Mouse (Mus musculus) liver, adult 2 months (tissue): ENCODE data around the gene Olfr764-ps1. TPM values are rescaled to one million over a fixed set of nuclear protein-coding genes. Genes with fewer than 3 reads are reported as not detected.
"Not testable (repeated sequence)": the region's sequence is repeated elsewhere in the genome, so short reads cannot be mapped to it uniquely, and the experiment has no call there.

ENCODE experiments used
- DNase-seq: peaks from one replicate; pipeline ENCODE4 v3.0.0-alpha.2; 2011; ENCODE audit warnings: low read depth, low spot score; ENCODE audit errors: extremely low read depth
- H3K27ac ChIP-seq: fragments of 200-500 bp; replicated peaks from 2 replicates; pipeline ENCODE4 v1.5.1; 2012; ENCODE audit warnings: low read depth, mild to moderate bottlenecking, control low read depth, inconsistent platforms, low read length; ENCODE audit not compliant: insufficient read depth
- H3K27me3 ChIP-seq: fragments of 200-500 bp; 2 replicates; pipeline ENCODE4 v1.6.1; 2012; ENCODE audit warnings: mild to moderate bottlenecking, moderate library complexity, low read length, inconsistent platforms; ENCODE audit not compliant: control insufficient read depth, insufficient read depth
- H3K36me3 ChIP-seq: fragments of 200-500 bp; 2 replicates; pipeline ENCODE4 v1.6.1; 2012; ENCODE audit warnings: low read length, inconsistent platforms; ENCODE audit not compliant: control insufficient read depth, insufficient read depth
- H3K4me1 ChIP-seq: fragments of 200-500 bp; 2 replicates; pipeline ENCODE4 v1.6.1; 2011; ENCODE audit warnings: low read length; ENCODE audit not compliant: control insufficient read depth, insufficient read depth
- H3K4me3 ChIP-seq: fragments of 200-500 bp; 2 replicates; pipeline ENCODE4 v1.5.1; 2011; ENCODE audit warnings: low read depth, mild to moderate bottlenecking, control low read depth, low read length, moderate library complexity; ENCODE audit not compliant: insufficient read depth
- H3K79me2 ChIP-seq: fragments of 200-500 bp; 2 replicates; pipeline ENCODE4 v1.6.1; 2012; ENCODE audit warnings: inconsistent platforms, mild to moderate bottlenecking, low read length, moderate library complexity; ENCODE audit not compliant: control insufficient read depth, insufficient read depth
- H3K9ac ChIP-seq: fragments of 200-500 bp; 2 replicates; pipeline ENCODE4 v1.6.1; 2012; ENCODE audit warnings: low read depth, mild to moderate bottlenecking, control low read depth, inconsistent platforms, low read length
- CTCF ChIP-seq: fragments of 200-500 bp; IDR thresholded peaks from 2 replicates; pipeline ENCODE4 v1.5.1; 2011; ENCODE audit warnings: low read depth, low read length, control low read depth
- POLR2A ChIP-seq: fragments of 200-500 bp; IDR thresholded peaks from 2 replicates; pipeline ENCODE4 v1.6.1; 2011; ENCODE audit warnings: low read length, control low read depth; ENCODE audit not compliant: insufficient read depth; ENCODE audit errors: extremely low read depth
- whole genome bisulfite sequencing: fragments of 180-500 bp; shearing (Covaris S2); methylation state at CpG from one replicate; pipeline ENCODE4 v1.1.7; 2018; 5-methylcytosine and 5-hydroxymethylcytosine counted together
- polyA plus RNA-seq: library from polyadenylated mRNA; depleted of rRNA; stranded (reverse); fragments of >200 nt; gene quantifications from 2 replicates; pipeline ENCODE4 v1.2.3, GENCODE M21; 2012; rRNA removed
- total RNA-seq: library from RNA; depleted of rRNA; stranded (reverse); fragments of >200 nt; gene quantifications from 2 replicates; pipeline ENCODE4 v1.2.3, GENCODE M21; 2014; rRNA removed

The Olfr764-ps1 gene
- total and polyA plus RNA-seq, 2 experiments: not detected

GRCm38 (mm10) chr10:128995796-128996195 lies 43.9 kb downstream of the Olfr764-ps1 start:
- H3K9ac ChIP-seq: no peak overlapping the region
- H3K27ac ChIP-seq: no peak overlapping the region
- TF ChIP-seq CTCF (no peak), POLR2A (no peak)
- no peaks in the 10 kb centered on the region for H3K36me3 ChIP-seq
- no peak for DNase-seq
- 97% methylated on average over 1 of the region's 1 CpGs for WGBS
- H3K79me2 ChIP-seq: no peaks in the 10 kb centered on the region
- H3K4me3 ChIP-seq: no peak overlapping the region
- no peaks in the 10 kb centered on the region for H3K4me1 ChIP-seq
- no peaks in the 10 kb centered on the region for H3K27me3 ChIP-seq

- H3K4me1 ChIP-seq: no peaks in the 10 kb centered on the region
- no peak overlapping the region for H3K9ac ChIP-seq
- no peak for DNase-seq
- no peak overlapping the region for H3K27ac ChIP-seq
- no peak for TF ChIP-seq CTCF
- TF ChIP-seq POLR2A: no peak
- H3K36me3 ChIP-seq: no peaks in the 10 kb centered on the region
- no peaks in the 10 kb centered on the region for H3K27me3 ChIP-seq
- H3K79me2 ChIP-seq: no peaks in the 10 kb centered on the region
- no peak overlapping the region for H3K4me3 ChIP-seq
These were observed 48.7 kb downstream of the Olfr764-ps1 start for GRCm38 (mm10) chr10:128990994-128991393.

- H3K27me3 ChIP-seq, H3K36me3 ChIP-seq, H3K4me3 ChIP-seq, H3K27ac ChIP-seq, DNase-seq, H3K79me2 ChIP-seq, H3K4me1 ChIP-seq, H3K9ac ChIP-seq: not testable (repeated sequence)
- 52% methylated on average over 7 of the region's 10 CpGs for WGBS
These were observed 49.4 kb downstream of the Olfr764-ps1 start for GRCm38 (mm10) chr10:128990129-128990850.

GRCm38 (mm10) chr10:128989131-128989530 lies 50.6 kb downstream of the Olfr764-ps1 start, which contains the start of gene Olfr9:
Gene Olfr9, plus strand, starts transcription at chr10:128989431.
- H3K27ac ChIP-seq, DNase-seq, H3K9ac ChIP-seq, H3K79me2 ChIP-seq, H3K27me3 ChIP-seq, H3K4me1 ChIP-seq, H3K36me3 ChIP-seq, H3K4me3 ChIP-seq: not testable (repeated sequence)
- 86% methylated on average over 1 of the region's 1 CpGs for WGBS

Other genes with a start within 250 kb of the Olfr764-ps1 start
- 74.3 and 79.8 TPM in 2 replicates for gene Mmp19, start 249.0 kb downstream of the Olfr764-ps1 start, total RNA-seq
- gene Mmp19, start 249.0 kb downstream of the Olfr764-ps1 start, polyA plus RNA-seq: 48.4 and 67.5 TPM in 2 replicates
- 23.5 and 25.3 TPM in 2 replicates for gene Dnajc14, start 235.8 kb downstream of the Olfr764-ps1 start, total RNA-seq
- gene Dnajc14, start 235.8 kb downstream of the Olfr764-ps1 start, polyA plus RNA-seq: 9.2 and 9.7 TPM in 2 replicates
- 1.3 and 1.6 TPM in 2 replicates for gene Tmem198b, start 235.5 kb downstream of the Olfr764-ps1 start, total RNA-seq
- 4.5 and 5.7 TPM in 2 replicates for gene Tmem198b, start 235.5 kb downstream of the Olfr764-ps1 start, polyA plus RNA-seq
- 23.1 and 25.8 TPM in 2 replicates for gene Sarnp, start 222.6 kb downstream of the Olfr764-ps1 start, total RNA-seq
- 6.7 and 6.9 TPM in 2 replicates for gene Sarnp, start 222.6 kb downstream of the Olfr764-ps1 start, polyA plus RNA-seq
- 73.2 and 76.7 TPM in 2 replicates for gene Ormdl2, start 218.3 kb downstream of the Olfr764-ps1 start, total RNA-seq
- gene Ormdl2, start 218.3 kb downstream of the Olfr764-ps1 start, polyA plus RNA-seq: 93.2 and 94.6 TPM in 2 replicates
- gene Gdf11, start 148.2 kb downstream of the Olfr764-ps1 start, total RNA-seq: 0.09 and 0.13 TPM in 2 replicates
- 0.04 and 0.05 TPM in 2 replicates for gene Gdf11, start 148.2 kb downstream of the Olfr764-ps1 start, polyA plus RNA-seq
- gene Cd63, start 138.9 kb downstream of the Olfr764-ps1 start, total RNA-seq: 4.1 and 5.2 TPM in 2 replicates
- gene Cd63, start 138.9 kb downstream of the Olfr764-ps1 start, polyA plus RNA-seq: 2.9 and 4.4 TPM in 2 replicates
- gene Rdh5, start 117.0 kb downstream of the Olfr764-ps1 start, total RNA-seq: 30.4 and 33.8 TPM in 2 replicates
- gene Rdh5, start 117.0 kb downstream of the Olfr764-ps1 start, polyA plus RNA-seq: 86.2 and 91.8 TPM in 2 replicates
- 91.1 and 106 TPM in 2 replicates for gene Bloc1s1, start 115.9 kb downstream of the Olfr764-ps1 start, total RNA-seq
- 192 and 226 TPM in 2 replicates for gene Bloc1s1, start 115.9 kb downstream of the Olfr764-ps1 start, polyA plus RNA-seq
- gene Itga7, start 106.1 kb downstream of the Olfr764-ps1 start, total RNA-seq: 4.6 and 4.9 TPM in 2 replicates
- 9.5 and 11.0 TPM in 2 replicates for gene Itga7, start 106.1 kb downstream of the Olfr764-ps1 start, polyA plus RNA-seq
- gene Mettl7b, start 78.9 kb downstream of the Olfr764-ps1 start, total RNA-seq: 639 and 785 TPM in 2 replicates
- 780 and 929 TPM in 2 replicates for gene Mettl7b, start 78.9 kb downstream of the Olfr764-ps1 start, polyA plus RNA-seq
- gene Olfr9, start 50.5 kb downstream of the Olfr764-ps1 start, total RNA-seq: 0.07 TPM in 1 of 2 replicates, not detected in the other
- gene Olfr9, start 50.5 kb downstream of the Olfr764-ps1 start, polyA plus RNA-seq: 0.02 TPM in 1 of 2 replicates, not detected in the other
- gene Olfr763, start 29.1 kb downstream of the Olfr764-ps1 start, total RNA-seq: not detected in 2 replicates
- gene Olfr763, start 29.1 kb downstream of the Olfr764-ps1 start, polyA plus RNA-seq: not detected in 2 replicates
- not detected in 2 replicates for gene Olfr765, start 10.1 kb upstream of the Olfr764-ps1 start, total RNA-seq
- gene Olfr765, start 10.1 kb upstream of the Olfr764-ps1 start, polyA plus RNA-seq: not detected in 2 replicates
- not detected in 2 replicates for gene Olfr766-ps1, start 29.1 kb upstream of the Olfr764-ps1 start, total RNA-seq
- gene Olfr766-ps1, start 29.1 kb upstream of the Olfr764-ps1 start, polyA plus RNA-seq: not detected in 2 replicates
- gene Olfr767, start 43.0 kb upstream of the Olfr764-ps1 start, total RNA-seq: not detected in 2 replicates
- not detected in 2 replicates for gene Olfr767, start 43.0 kb upstream of the Olfr764-ps1 start, polyA plus RNA-seq
- not detected in 2 replicates for gene Olfr768, start 59.5 kb upstream of the Olfr764-ps1 start, total RNA-seq
- gene Olfr768, start 59.5 kb upstream of the Olfr764-ps1 start, polyA plus RNA-seq: not detected in 2 replicates
- gene Olfr769, start 78.0 kb upstream of the Olfr764-ps1 start, total RNA-seq: not detected in 2 replicates
- not detected in 2 replicates for gene Olfr769, start 78.0 kb upstream of the Olfr764-ps1 start, polyA plus RNA-seq
- not detected in 2 replicates for gene Olfr770, start 99.1 kb upstream of the Olfr764-ps1 start, total RNA-seq
- gene Olfr770, start 99.1 kb upstream of the Olfr764-ps1 start, polyA plus RNA-seq: not detected in 2 replicates
- gene Olfr771, start 124.9 kb upstream of the Olfr764-ps1 start, total RNA-seq: not detected in 2 replicates
- not detected in 2 replicates for gene Olfr771, start 124.9 kb upstream of the Olfr764-ps1 start, polyA plus RNA-seq
- not detected in 2 replicates for gene Olfr772, start 138.0 kb upstream of the Olfr764-ps1 start, total RNA-seq
- gene Olfr772, start 138.0 kb upstream of the Olfr764-ps1 start, polyA plus RNA-seq: not detected in 2 replicates
- gene Olfr773, start 147.5 kb upstream of the Olfr764-ps1 start, total RNA-seq: not detected in 2 replicates
- gene Olfr773, start 147.5 kb upstream of the Olfr764-ps1 start, polyA plus RNA-seq: not detected in 2 replicates
- not detected in 2 replicates for gene Olfr774, start 196.3 kb upstream of the Olfr764-ps1 start, total RNA-seq
- not detected in 2 replicates for gene Olfr774, start 196.3 kb upstream of the Olfr764-ps1 start, polyA plus RNA-seq
- not detected in 2 replicates for gene Olfr775, start 208.5 kb upstream of the Olfr764-ps1 start, total RNA-seq
- gene Olfr775, start 208.5 kb upstream of the Olfr764-ps1 start, polyA plus RNA-seq: not detected in 2 replicates
- gene Olfr776, start 219.2 kb upstream of the Olfr764-ps1 start, total RNA-seq: not detected in 2 replicates
- gene Olfr776, start 219.2 kb upstream of the Olfr764-ps1 start, polyA plus RNA-seq: not detected in 2 replicates
- not detected in 2 replicates for gene Olfr777, start 231.6 kb upstream of the Olfr764-ps1 start, total RNA-seq
- not detected in 2 replicates for gene Olfr777, start 231.6 kb upstream of the Olfr764-ps1 start, polyA plus RNA-seq